Mouse (Mus musculus) urinary bladder, postnatal 14 days (tissue): ENCODE measurements around the gene 1700011L22Rik.

Experiments used
- DNase-seq: peaks from one replicate; pipeline ENCODE4 v3.0.0; 2021; ENCODE audit warnings: low spot score

Gene 1700011L22Rik

DNA sequence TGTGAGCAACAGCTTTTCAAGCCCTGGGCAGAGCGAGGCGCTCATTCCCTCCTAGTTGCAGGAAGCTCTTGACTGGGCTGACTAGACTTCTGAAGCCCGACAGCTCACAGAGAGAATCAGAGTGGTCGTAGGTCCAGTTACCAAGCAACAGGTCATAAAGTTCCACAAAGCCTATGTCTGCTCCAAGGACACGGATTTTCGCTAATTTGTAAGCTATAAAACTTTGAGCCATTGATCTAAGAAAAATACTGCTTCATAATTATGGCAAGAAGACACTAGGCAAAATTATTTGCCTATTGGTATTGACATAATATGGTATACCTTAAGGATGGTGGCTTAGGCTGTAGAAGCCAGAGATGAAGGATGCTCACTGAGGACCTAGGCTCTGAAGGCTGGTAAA lies at the start of gene 1700011L22Rik:
1700011L22Rik (minus strand) TSS at position 101 of the 400 bp plus-strand sequence.
- no peak for DNase-seq

DNA sequence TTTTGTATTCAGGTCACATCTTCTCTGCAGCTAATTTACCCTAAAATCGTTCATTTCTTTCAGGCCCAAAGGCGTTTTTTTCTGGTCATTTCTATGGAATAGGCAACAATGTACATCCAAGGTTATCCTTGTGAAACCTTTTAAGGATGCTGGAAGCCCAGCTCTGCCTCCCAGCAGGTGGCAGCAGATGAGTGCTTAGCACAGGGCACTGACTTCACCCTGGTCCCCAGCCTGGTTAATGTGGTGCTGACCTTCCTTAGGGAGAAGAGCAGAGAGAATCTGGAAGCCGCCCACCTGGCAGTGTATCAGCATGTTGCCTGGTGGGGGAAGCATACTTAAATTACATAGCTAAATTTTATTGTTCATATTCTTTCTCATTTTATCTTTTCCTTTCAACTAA lies 49.4 kb upstream of the 1700011L22Rik start:
- peak; percentile 80 for DNase-seq

DNA sequence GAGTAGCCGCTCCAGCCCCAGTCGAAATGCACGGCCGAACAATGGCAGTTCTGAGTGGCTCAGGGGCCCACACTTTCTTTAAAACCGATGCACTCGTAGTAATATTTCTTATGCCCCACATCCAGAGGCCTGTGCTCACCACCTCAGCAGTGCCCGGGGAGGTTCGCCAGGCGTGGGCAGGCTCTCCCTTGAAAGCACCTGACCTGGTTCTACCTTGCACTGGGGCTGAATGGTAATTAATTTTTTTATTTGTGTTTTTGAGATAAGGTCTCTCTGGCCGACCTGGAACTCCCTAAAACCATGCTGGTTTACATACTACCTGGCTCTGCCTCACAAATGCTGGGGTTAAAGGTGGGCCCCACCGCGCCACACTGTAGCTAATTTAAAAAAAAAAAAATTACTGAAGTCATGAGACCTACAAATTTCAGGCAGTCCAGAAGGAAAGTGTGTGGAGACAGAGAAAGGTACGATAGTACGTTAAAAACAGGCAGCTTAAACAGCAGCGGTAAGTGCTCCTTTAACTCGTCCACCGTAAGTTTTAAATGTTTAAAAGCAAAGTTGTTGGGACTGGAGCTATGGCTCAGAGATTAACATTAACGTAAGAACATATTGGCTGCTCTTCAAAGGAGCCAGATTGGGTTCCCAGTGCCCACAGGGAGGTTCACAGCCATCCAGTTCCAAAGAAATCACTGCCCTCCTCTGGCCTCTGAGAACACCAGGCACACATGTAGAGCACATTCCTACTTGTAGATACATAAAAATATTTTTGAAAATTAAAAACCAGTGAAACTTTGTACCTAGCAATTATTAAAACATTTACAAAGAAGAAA lies 47.1 kb upstream of the 1700011L22Rik start:
- no peak for DNase-seq

DNA sequence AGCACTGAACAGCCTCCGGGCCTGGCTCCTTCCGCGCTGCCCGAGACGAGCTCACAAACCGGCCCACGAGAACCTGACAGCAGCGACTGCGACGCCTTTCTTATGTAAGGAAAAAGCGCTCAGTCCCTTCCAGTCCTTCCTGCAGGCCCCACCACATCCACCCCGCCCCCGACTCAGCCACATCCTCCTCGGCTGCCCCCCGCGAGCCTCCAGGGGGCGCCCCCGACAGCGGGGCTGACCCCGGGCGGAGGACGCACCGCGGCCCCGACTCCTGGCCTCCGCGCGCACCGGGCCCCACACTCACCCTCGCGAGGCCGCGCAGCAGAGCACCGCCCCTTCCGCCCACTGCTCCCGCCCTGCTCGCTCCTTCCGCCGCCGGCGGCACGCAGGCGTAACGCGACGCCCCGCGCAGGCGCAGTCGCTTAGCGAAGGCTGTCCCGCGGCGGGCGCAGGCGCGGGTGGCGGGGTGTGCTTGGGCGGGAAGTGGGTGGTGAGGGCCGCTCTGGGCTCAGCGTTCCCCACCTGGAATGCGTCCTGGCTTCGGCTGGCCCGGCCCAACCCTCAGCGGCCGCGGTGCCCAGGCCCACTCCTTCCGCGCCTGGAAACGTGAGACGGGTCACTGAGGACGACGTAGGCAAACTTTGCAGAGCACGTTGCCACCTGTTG lies 46.4 kb upstream of the 1700011L22Rik start, which contains the start of gene Mmaa:
Mmaa (minus strand) TSS at position 328 of the 666 bp plus-strand sequence.
- peak; percentile 98 for DNase-seq

DNA sequence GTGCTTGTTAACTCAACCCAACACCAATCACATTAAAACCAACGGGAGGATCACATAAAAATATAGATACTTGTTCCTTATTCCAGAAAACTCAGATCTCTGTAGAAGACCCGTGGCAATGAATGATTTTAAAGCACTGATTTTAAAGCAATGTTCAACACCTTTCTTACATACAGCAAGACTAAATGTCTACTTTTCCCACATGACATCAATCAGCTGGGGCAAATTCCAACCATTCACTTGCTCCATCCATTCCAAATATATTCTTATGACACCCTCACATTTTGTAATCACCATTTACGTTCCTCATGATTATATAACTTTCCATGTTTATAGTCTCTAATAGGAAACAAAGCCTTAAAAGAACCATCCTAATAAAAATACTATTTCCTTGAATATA lies 45.5 kb upstream of the 1700011L22Rik start:
- no peak for DNase-seq

DNA sequence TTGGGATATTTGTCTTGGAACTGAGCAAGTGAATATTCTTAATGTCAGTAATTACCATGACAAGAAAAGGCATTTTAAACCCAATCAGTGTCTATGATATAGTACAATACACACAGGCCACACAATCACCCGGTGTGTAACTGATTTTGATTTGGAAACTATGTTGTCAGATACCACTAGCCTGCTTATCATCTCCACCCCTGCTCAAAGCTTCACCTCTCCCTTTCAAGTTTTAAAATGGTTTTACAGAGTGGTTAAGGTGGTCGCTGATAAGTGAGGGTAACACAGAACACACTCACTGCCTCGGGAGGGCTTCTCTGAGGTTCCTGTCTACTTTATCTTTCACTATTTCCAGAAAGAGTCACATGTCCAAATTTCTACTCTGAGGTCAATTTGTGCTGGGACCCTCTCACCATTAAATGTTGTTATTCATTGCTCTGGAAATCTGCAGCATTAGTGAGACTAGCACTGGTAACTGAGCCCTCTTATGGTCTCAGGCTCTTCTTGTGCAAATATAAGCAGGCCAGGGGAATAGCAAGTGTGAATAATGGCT lies 44.4 kb upstream of the 1700011L22Rik start:
- no peak for DNase-seq

DNA sequence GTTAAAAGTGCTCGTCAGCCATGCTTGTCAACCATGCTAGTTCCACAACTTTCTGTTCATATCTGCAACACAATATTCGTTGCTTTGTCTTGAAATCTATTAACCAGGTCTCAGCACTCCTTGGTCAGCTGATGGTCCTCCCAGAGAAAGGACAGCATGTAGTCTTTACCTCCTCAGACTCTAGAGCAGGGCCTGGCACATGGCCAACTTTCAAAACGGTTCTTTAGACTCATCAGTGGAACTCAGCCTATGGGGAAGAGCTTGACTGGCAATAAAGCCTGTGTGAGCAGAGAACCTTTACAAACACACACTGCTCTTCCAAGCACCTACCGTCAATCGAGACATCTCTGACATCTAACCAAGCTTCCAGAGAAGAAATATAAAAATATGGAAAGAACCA lies 41.2 kb upstream of the 1700011L22Rik start:
- DNase-seq, result peak; percentile 28

DNA sequence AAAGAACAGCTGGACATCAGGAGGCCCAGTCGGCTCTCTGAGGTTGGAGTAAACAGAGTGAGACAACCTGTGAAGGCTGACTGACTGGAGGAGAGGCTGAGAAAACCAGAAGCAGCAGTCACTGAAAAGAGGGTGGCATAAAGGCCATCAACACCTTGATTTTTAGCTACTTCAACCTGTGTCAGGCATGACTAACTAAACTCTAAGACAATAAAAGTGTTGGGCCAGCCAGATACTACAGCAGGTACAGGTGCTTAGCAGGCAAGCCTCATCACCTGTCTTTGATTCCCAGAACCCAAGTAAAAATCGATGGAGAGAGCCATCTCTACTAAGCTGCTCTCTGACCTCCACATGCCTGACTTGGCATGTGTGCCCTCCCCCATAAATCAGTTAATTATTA lies 40.3 kb upstream of the 1700011L22Rik start:
- DNase-seq, result no peak

DNA sequence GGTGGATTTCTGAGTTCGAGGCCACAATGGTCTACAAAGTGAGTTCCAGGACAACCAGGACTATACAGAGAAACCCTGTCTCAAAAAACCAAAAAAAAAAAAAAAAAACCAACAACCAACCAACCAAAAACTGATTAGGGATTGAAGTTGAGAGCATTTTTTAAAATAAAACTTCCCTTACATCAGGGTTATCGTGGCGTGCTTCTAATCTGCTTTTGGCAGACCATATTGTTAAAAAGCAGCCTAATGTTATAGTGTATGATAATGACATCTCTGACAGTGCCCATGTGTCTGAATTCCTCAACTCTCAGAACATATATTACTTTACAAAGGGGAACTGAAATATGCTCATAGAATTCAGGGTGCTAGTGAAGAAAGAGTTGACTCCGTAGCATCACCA lies 39.9 kb upstream of the 1700011L22Rik start:
- no peak for DNase-seq

DNA sequence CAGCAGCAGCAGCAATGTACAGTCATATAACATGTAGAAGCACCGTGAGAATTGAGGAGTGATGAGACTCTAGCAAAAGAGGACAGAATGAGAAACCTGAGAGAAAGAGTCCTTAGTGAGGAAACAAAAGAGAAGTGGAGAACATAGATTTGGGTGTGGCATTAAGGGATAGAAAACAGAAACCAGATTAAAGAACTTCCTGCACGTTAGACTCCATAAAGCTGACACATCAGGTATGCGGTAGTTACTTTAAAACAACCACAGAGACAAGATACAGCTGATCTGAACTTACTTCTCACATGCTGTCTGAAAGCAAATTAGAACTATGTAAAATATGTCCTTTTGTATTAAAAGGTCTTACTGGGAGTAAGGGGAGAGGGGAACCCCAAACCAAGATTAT lies 38.1 kb upstream of the 1700011L22Rik start:
- DNase-seq, result no peak

DNA sequence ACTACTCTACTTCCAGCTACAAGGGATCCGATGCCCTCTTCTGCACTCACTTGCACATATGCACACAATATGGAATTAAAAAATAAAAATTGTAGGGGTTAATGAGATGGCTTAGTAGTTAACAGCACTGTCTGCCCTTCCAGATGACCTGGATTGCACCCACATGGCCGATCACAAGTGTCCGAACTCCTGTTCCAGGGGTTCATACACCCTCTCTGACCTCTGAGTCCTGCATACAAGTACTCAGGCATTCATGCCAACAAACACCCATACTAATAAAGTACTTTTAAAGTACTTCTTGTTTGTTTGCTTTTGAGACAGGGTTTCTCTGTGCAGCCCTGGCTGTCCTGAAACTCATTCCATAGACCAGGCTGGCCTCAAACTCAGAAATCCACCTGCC lies 36.3 kb upstream of the 1700011L22Rik start:
- no peak for DNase-seq

DNA sequence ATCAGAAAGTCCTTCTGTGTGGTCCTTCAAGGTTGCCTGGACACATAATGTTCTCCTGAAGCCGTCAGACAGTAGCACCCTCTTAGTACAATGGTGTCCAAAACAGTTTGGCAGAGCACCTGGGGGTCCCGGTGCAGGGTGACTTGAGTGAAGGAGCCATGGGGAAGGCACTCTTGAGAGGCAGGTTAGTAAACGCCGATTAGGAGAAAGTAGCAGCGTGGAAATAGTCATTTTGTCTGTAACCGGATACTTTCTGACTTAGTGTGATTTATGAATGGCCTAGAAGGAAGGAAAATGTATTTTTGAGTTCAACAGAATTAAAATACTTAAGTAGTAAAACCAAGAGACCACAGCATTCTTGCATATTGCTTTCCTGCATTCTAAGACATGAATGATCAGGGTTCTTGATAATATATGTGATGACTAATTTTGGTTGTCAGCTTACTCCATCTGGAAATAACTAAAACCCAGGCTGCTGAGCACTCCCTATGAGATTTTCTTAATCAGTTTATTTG lies 33.1 kb upstream of the 1700011L22Rik start:
- no peak for DNase-seq

DNA sequence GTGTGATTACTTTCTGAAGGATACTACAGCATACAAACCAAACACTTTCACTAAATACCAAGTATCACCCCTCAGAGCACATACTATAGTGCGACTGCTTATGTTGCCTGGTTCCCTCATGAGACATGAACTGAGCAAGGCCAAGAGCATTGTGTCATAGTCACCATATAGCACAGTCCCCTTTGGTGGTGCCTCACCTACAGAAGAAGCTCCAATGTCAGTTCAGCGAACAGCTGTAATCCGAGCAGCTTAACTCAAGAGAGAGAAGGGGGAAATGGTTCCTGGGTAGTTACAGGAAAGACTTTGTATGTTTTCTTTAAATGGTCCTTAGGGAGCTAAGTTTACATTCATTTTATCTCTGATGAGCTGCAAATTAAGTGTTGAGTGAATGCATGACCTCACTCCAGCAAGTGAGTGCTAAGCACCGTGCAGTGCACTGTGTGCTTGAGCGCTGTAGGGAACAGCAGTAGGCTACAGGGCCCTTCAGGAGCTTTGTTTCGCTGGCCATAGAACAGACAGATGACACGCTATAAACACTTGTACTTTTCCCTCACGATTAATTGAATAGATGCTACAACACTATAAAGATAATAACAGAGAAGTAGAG lies 29.0 kb upstream of the 1700011L22Rik start:
- DNase-seq, result no peak

DNA sequence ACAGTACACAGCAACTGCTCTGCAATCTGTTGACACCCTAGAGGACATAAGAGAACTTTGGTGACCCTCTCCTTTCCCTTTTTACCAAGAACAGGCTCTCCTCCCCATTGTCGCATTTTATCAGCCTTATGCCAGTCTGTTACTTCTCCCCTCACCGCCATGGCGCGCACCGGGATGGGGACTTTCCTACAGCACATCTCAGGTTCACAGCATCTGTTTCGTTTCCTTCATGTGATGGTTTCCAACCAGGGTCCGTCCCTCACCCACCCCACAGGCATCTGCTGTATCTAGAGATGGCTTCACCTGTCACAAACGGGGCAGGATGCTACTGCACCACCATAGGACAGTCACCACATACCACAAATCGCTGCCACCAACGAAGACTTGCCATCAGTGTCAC lies 26.6 kb upstream of the 1700011L22Rik start:
- DNase-seq, result no peak

DNA sequence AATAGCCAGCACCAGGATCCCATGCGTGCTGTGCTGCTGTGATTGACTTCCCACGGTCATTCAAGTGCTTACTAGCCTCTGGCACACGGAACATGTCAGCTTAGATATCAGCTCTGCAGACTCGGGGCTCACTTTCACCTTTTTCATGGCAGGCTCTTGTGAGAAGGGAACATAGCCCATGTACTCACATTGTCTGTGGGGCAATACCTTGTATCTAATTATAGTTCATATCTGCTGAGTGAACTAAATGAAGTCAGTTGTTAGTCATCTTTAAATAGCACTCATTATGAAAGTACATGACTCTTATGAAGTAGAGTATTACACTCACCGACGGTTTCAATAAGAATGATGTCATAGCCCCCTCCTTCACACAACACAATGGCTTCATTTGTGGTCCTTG lies 25.4 kb upstream of the 1700011L22Rik start:
- DNase-seq, result no peak

DNA sequence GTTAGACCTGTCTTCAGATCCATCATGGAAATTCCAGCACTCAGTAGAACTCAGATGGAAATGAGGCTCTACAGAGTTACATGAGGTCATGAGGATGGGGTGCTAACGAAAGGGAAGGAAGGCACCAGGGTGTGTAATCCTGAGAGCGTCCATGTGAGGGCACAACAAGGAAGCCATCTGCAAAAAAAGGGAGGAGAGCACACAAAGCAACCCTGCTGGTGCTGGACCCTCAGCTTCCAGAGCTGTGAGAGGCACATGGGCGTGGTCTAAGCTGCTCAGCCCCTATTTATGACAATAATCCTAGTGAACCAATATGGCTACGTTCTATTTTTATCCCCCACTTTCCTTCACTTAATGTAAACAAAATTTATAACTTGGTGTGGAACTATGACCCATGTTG lies 24.3 kb upstream of the 1700011L22Rik start:
- DNase-seq, result no peak

DNA sequence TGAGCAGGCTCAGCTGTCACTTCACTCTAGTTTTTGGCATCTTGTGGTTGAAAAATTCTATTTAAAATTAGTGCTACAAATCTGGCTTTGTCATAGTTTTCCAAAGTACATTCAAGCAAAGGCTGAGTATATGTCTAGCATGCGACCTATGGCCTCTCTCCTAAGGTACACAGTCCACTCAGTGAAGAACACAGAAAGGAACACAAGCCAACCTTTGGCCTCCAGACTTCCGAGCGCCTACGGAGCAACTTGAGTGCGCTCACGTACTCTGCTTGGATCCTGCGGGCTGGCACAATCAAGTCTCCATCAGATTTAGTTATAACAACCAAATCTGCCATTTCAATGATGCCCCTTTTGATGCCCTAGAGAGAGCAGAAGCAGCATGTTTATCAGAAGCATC lies 20.6 kb upstream of the 1700011L22Rik start:
- DNase-seq, result no peak

DNA sequence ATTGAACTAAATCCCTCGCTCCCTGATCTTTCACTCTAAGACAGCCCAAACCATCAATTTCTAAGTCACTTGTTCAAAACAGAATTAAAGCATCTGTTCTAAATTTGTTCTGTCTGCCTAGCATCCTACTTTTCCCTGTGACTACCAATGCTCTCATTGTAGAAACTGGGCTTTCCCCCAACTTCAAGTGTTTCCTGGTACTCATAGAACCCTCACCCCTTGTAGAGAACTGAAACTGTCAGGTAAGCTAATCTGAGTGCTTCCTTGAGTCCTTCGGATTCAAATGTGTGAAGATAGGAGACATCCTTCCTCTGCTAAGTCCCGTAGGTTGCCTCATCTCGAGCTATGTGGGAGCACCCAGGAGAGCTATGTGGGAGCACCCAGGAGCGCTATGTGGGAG lies 13.6 kb upstream of the 1700011L22Rik start:
- no peak for DNase-seq

DNA sequence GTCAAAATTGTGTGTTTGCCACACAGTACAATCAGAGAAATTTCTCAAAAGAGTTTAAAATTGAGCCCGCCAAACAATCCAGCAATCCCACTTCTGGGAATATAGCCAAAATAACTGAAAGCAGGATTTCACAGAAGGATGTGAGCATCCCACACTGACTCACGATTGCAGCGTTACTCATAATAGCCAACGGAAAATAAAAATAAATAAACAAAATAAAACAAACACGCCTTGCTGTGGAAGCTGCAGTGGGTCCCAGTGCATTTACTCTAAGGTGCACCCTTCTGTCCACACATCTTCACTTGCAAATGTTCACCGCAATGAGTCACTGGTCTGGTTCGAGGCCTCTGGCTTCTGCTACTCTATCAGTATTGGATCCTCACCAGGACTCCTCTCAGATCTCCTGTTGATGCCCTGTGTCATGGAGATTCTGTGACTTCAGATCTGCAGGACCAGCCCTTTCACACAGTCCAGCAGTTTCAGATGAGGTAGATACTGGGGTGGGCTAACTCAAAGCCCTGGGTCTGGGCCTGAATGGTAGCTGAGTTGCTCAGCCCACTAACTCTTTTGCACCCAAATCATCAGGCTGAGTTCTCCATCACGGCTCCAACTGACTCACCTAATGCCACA lies 7.8 kb upstream of the 1700011L22Rik start:
- no peak for DNase-seq

DNA sequence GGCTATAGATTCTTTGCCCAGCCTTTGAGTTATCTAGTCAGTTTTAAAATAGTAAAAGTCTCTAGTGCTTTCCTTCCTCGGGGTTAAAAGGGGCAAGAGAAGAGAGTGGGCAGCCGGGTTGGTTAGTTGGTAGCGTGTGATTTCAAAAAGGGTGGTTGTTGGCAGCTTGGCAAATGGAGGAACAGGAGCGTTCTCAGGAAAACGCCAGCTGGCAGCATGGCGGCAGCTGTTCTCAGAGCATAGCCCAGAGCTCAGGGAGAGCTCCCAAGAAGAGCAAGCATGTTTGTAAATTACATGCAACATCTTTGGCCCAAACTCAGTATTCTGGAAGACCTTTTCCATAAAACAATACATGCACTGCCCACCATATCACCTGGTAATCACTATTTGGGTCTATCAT lies 5.4 kb upstream of the 1700011L22Rik start:
- no peak for DNase-seq

DNA sequence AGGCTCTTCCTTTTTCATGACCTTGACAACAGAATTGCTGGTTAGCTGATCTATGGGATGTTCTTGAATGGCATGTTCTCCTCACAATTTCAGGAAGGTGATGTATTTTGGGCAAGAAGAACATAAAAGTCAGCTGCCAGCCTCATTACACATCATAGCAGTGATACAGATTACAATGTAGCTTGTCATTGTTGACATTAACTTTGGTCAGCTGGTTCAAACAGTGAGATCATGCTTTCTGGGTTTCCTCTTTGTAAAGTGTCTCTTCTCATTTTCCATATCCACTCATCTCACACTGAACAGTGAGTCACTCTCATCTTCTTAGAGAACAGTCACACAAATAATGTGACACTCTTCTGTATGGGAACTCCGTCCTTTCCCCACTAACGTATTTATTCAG lies 4.9 kb downstream of the 1700011L22Rik start:
- DNase-seq, result no peak

DNA sequence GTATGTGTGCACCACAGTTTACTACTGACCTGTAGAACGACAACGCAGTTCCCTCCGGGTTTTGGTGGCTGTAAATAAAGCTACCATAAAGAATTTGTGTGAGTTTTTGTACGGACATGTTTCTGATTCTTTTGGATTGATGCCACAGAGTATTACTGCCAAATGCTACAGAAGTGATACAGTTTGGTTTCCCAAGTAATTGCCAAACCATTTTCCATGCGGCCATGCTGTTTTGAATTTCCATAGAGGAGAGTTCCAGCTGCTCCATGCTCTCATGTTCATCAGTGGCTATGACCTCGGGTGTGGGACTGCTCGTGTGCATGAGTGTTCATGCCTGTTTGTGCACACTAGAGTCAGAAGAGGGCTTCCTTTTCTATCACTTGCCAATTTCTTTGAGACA lies 8.4 kb downstream of the 1700011L22Rik start:
- DNase-seq, result no peak
